Mouse (Mus musculus) megakaryocyte, embryonic 14.5 days (primary cell): ENCODE data around the gene Zfp358.

ENCODE experiments used
- FLI1 ChIP-seq: IDR thresholded peaks from 2 replicates; pipeline ENCODE4 v1.6.1; 2012; ENCODE audit warnings: low read length, inconsistent platforms, mixed read lengths
- GATA1 ChIP-seq: IDR thresholded peaks from 3 replicates; pipeline ENCODE4 v1.6.1; 2012; ENCODE audit warnings: mixed read lengths, low read length, inconsistent platforms, borderline replicate concordance

DNA sequence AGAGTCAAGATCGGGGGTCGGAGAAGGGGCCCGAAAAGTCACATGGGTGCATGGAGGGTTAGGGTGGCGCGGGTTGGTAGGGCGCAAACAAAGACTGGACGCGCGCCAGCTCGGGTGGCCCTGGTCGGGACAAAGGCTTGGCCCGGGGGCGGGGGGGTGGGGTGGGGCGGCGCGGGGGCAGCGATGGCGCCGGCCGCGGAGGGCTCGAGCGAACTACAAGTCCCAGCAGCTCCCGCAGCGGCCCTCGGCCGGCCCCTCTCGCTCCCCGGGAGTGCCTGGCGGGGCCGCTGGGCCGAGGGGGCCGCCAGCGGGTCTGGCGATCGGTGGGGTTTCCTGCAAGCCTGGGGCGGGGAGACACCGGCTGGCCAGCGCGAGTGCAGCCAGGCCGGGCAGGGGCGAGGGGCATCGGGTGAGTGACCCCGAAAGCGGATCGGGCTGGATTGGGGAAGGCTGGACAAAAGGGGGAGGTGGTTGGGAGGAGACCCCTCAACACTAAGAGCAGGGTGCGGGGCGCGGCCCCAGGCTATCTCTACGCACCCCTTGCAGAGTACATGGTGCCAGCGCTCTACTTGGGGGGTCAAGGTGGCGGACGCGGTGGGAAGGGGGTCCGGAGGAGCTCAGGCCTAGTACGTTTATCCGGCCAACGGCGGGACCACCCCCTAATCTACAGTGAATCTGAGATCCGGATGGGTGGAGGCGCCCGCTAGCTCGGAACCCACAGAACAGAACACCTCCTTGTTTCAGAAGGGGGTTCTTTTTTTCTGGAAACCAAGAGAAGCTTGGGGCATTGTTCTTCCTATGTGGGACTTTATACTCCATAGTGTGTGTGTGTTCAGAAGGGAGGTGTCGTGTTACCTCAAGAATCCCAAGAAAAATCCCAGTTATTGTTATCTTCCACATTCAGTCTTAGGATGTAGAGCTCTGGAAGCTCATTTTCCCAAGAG, at the start of gene Zfp358:
- TF ChIP-seq GATA1: no peak
- TF ChIP-seq FLI1: no peak
